Mouse (Mus musculus) adrenal gland, adult (tissue): ENCODE data around the gene Tcta.

Experiments used
- DNase-seq, 2 experiments: peaks; one replicate each; pipeline ENCODE4 v3.0.0; 2022 to 2023; ENCODE audit warnings: low spot score in 1 of 2; ENCODE audit not compliant: inconsistent age in 2 of 2

Tcta gene

DNA sequence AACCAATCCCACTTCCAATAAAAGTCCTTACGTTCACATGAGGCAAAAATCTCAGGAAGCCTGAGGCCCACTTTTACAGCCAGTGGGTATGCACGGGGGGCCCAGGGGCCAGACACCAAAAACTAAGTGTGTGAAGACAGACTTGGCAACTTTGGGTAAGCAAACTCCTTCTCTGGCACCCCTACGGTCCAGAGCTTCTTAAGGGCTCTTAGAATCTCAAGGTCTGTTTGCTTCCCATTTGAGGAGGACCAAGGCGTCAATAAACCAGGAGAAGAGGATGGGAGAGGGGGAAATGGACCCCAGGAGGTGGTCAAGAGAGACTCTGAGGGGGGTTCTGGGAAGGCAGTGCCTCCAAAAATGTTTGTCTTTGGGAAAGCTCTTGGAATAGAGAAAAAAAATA lies 32.5 kb downstream of the Tcta start:
- no peak for DNase-seq

GRCm38 (mm10) chr9:108272691-108273090 lies 33.3 kb downstream of the Tcta start:
- DNase-seq, result no peak

- DNase-seq, result no peak
Measured at GRCm38 (mm10) chr9:108271941-108272340, 34.0 kb downstream of the Tcta start.

DNA sequence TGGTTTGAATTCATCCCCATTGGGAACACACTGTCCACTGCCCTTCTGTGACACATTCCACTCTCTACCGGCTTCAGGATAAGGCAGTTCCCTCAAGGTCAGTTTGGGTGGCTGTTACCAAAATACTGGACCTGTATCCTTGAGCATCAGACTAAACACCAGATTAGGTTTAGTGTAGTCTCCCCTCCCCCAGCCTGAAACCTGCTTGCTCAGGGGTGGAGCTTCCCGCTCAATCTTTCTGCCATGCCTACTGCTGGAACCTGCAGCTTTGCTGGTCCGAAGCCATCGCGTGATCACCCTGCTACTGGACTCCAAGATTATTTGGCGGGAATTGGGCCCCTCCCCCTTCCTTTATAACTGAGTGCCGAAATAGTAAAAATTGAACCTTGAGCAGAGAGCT lies 37.3 kb downstream of the Tcta start:
- peak; percentile 68 to 76 for DNase-seq

DNA sequence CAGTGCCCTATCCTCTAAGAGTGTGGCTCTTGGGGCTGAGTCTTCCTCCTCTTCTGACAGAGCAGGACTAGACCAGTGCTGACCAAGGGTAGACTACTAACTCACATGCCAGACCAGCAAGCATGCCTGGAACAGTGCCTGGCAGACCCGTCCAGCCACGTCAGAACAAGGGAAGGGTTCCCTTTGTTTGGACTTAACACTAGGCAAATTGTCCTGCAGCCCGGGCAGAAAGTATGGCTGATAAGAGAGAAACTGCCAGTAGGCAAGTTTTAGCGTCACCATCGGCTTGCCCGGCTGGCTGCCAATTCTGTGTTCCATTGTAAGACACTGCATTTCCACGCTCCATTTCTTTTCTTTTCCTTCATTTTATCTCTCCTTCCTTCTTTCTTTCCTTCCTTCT lies 38.3 kb downstream of the Tcta start:
- DNase-seq, result no peak

DNA sequence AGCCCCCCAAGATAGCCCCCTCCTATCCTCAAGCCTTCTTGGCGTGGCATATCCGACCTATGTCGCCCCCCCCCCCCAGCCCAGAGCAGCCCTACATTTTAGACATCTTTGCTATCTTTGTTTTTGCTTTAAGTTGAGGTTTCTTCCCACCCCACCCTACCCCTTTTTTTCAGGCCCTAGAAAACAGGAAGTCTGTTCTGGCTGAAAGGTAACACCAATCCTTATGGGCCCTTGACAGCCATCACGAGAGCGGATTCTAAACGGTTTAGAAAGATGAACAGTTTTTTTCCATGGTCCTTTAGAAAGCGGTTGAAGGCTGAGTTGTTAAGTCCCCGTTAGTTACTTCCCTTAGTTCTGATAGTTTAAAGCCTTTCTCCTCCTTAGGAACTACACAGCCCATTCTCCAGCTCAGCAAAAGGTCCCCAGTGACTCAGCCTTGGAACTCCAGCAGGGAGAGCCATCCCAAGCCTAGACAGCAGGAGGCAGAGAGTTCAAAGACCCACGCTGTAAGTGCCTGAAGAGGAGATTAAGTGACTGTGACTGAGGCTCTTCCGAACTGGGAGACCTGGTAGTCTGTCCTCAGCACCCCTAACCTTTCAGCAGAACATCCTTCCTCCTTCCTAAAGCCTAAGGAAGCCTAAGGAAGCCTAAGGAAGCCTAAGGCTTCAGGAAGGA lies 39.6 kb downstream of the Tcta start:
- DNase-seq, result no peak

DNA sequence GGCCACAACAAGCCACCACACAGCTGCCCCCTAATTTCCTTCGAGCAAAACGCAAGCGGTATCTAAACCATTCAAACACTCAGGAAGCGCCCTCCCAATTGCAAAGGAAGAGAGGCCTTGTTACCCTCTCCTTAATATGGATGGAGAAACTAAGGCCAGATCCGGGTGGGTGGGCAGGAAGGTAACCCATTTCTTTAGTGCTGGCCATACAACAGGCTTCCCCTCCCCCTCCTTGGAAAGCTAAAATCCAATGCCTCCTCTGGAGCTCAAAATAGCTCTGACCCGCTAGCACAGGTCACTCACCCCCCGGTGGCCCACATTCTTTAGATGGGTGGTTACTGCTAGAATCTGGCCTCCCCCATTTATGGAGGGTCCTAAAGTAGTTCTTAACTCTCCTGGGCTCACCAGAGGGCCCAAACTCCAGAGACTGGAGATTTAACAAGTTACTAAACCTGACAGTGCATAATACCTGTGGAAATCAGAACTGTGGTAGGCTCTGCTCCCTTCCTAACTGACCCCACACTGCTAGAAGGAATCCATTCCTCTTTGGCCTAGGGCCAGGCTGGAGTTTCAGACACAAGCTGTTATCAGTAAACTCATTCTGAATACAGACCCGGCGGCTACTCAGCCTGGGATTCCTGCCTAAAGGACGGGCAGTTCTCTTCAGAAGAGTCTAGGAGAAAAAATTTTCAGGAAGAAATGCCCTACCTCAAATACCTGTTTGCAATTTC lies 41.6 kb downstream of the Tcta start:
- DNase-seq, result peak in 1 of 2 experiments; percentile 70

- DNase-seq, result peak; percentile 99 to 100
Measured at GRCm38 (mm10) chr9:108263690-108264190, 42.2 kb downstream of the Tcta start, which contains the start of gene Dag1. Gene Dag1, minus strand, starts transcription at chr9:108263958.

GRCm38 (mm10) chr9:108263131-108263681 lies 42.8 kb downstream of the Tcta start:
- DNase-seq, result no peak

- DNase-seq, result peak in 1 of 2 experiments; percentile 73
Measured at GRCm38 (mm10) chr9:108262494-108263049, 43.4 kb downstream of the Tcta start.

GRCm38 (mm10) chr9:108261865-108262264 lies 44.1 kb downstream of the Tcta start:
- DNase-seq, result peak in 1 of 2 experiments; percentile 56

GRCm38 (mm10) chr9:108260526-108260925 lies 45.4 kb downstream of the Tcta start:
- DNase-seq, result peak in 1 of 2 experiments; percentile 26
